In genomic region chr3:87616354-87616753, GRCm38 (mm10) we compare ENCODE assay signal across 9 mouse cellular contexts. TPM values are rescaled to one million over a fixed set of nuclear protein-coding genes. Genes with fewer than 3 reads are reported as not detected.
A peak's percentile ranks its signal among the peaks of the same experiment; 100 is the strongest.
DNase-seq lines count a peak whose midpoint lies in the region; ATAC-seq and TF ChIP-seq lines count a peak whose summit lies in the region.
"Had no signal": no experiment of that assay in that cellular context is flagged by ENCODE, and none has a peak within 500 bp of the region (broad histone marks: within the 10 kb centered on the region; RNA-seq: fewer than 3 reads in every experiment).

No protein-coding gene starts in this region.

- ATAC-seq in lung, postnatal 0 days, result peak; percentile 43

- 50% methylated on average over 4 of the region's 4 CpGs for WGBS in lung, postnatal 0 days

- H3K4me3 ChIP-seq in lung, postnatal 0 days (ENCODE audit: low read depth, low read length), result peak overlapping the region; percentile 73; the same call in 1 of the 2 replicates

- H3K4me2 ChIP-seq in lung, postnatal 0 days (replicated peaks; ENCODE audit: low read depth, low read length), result peak overlapping the region; percentile 71; the same call in 1 of the 2 replicates

- DNase-seq in embryo, embryonic 10 days (ENCODE audit: low spot score), result peak; percentile 27
- no peak for DNase-seq in embryo, embryonic 10.5 days (ENCODE audit: low spot score)
- DNase-seq in retina, embryonic 14.5 days (ENCODE audit: low spot score), result peak; percentile 31
- DNase-seq in retina, postnatal 1 day, result no peak
- peak; percentile 70 for DNase-seq in lung, postnatal 0 days (ENCODE audit: low spot score)
- no peak for DNase-seq in thymus, postnatal 4 days
- DNase-seq in gastrocnemius, postnatal 4 days (ENCODE audit: low spot score in 2 of 2), result no peak
- no peak for DNase-seq in right cerebral cortex, postnatal 36 days (ENCODE audit: low spot score in 2 of 2)
- DNase-seq: right cerebral cortex, adult 18-20 months had no signal

- H3K27me3 ChIP-seq in lung, postnatal 0 days (replicated peaks; ENCODE audit: insufficient read depth, low read length), result no peaks in the 10 kb centered on the region

- TF ChIP-seq EP300 in lung, postnatal 0 days (IDR thresholded peaks at IDR 0.05), result no peak

- peaks cover 27% of the 10 kb centered on the region for H3K4me1 ChIP-seq in lung, postnatal 0 days (ENCODE audit: insufficient read depth, low read depth, low read length)

- peak; percentile 23 for TF ChIP-seq CTCF in lung, postnatal 0 days (IDR thresholded peaks at IDR 0.05)

- no peaks in the 10 kb centered on the region for H3K9me3 ChIP-seq in lung, postnatal 0 days (ENCODE audit: low read length)

- peak overlapping the region; percentile 93 for H3K27ac ChIP-seq in lung, postnatal 0 days (ENCODE audit: low read length)

- H3K36me3 ChIP-seq in lung, postnatal 0 days (ENCODE audit: insufficient read depth, low read length), result no peaks in the 10 kb centered on the region

- no peak overlapping the region for H3K9ac ChIP-seq in lung, postnatal 0 days (replicated peaks; ENCODE audit: low read depth)

RNA-seq across cellular contexts. Expression of gene Arhgef11, which starts 1.0 kb away (rescaled TPM):
- polyA plus RNA-seq in lung, postnatal 0 days (2015; fragmentation: Nextera tagmentation; extraction: Ambion mirVana), result 9.8 and 10.7 TPM in 2 replicates
- 10 to 100 TPM; 22.6 to 24.3 TPM for total RNA-seq in gastrocnemius, postnatal 4 days (2021)

Comparison
In these comparisons a context has a peak if more than half of its experiments do, and no peak if none do; other contexts are left out.
1. DNase-seq: peak in embryo, embryonic 10 days (single experiment), retina, embryonic 14.5 days (single experiment) and lung, postnatal 0 days (single experiment); none in embryo, embryonic 10.5 days (single experiment), retina, postnatal 1 day (single experiment), thymus, postnatal 4 days (single experiment), gastrocnemius, postnatal 4 days (0 of 2) and right cerebral cortex, postnatal 36 days (0 of 2).